Mouse (Mus musculus) stomach, embryonic 14.5 days (tissue): ENCODE results near the gene Hist1h1d. TPM values are rescaled to one million over a fixed set of nuclear protein-coding genes. Genes with fewer than 3 reads are reported as not detected.

Experiments used
- microRNA-seq: library from miRNA; unstranded; fragments of <30 nt; microRNA quantifications from one replicate; pipeline ENCODE4, GENCODE M21; 2016
- polyA plus RNA-seq: library from polyadenylated mRNA; unstranded; fragments of >200 nt; fragmentation: Nextera tagmentation; extraction: Ambion mirVana; gene quantifications from 2 replicates; pipeline ENCODE4 v1.2.1, GENCODE M21; 2014

The Hist1h1d gene
- polyA plus RNA-seq, 1 experiment from 2014 or later: 1.1 TPM

Small RNAs within 50 kb of the gene (microRNA-seq; reads per million reads assigned to microRNA genes)
- gene Gm44297: not detected
- not detected for gene Gm44359
- gene Gm44394: not detected
- gene n-TStga1: not detected

Other genes with a start within 250 kb of the Hist1h1d start
- gene Zfp322a, start 184.1 kb upstream of the Hist1h1d start, polyA plus RNA-seq: 44.3 and 49.8 TPM in 2 replicates
- 12.0 and 12.4 TPM in 2 replicates for gene Abt1, start 129.4 kb upstream of the Hist1h1d start, polyA plus RNA-seq
- gene Btn1a1, start 87.4 kb upstream of the Hist1h1d start, polyA plus RNA-seq: 0.17 TPM in 1 of 2 replicates, not detected in the other
- 0.22 and 0.30 TPM in 2 replicates for gene Btn2a2, start 64.4 kb upstream of the Hist1h1d start, polyA plus RNA-seq
- 4.8 and 6.7 TPM in 2 replicates for gene Hist1h4h, start 22.2 kb upstream of the Hist1h1d start, polyA plus RNA-seq
- gene Hist1h2af, start 19.4 kb upstream of the Hist1h1d start, polyA plus RNA-seq: 7.8 and 14.1 TPM in 2 replicates
- gene Hist1h3g, start 17.8 kb upstream of the Hist1h1d start, polyA plus RNA-seq: 5.5 and 7.8 TPM in 2 replicates
- gene Hist1h2bh, start 9.9 kb upstream of the Hist1h1d start, polyA plus RNA-seq: 1.1 and 1.2 TPM in 2 replicates
- gene Hist1h3f, start 9.2 kb upstream of the Hist1h1d start, polyA plus RNA-seq: 0.94 and 1.3 TPM in 2 replicates
- gene Hist1h4f, start 1.6 kb upstream of the Hist1h1d start, polyA plus RNA-seq: 1.8 and 2.4 TPM in 2 replicates
- 10.2 and 10.3 TPM in 2 replicates for gene Hist1h3e, start 9.1 kb downstream of the Hist1h1d start, polyA plus RNA-seq
- 92.6 and 109 TPM in 2 replicates for gene Hist1h2ae, start 18.0 kb downstream of the Hist1h1d start, polyA plus RNA-seq
- gene Hist1h2bg, start 18.1 kb downstream of the Hist1h1d start, polyA plus RNA-seq: 11.0 and 12.6 TPM in 2 replicates
- gene Hist1h2bf, start 20.9 kb downstream of the Hist1h1d start, polyA plus RNA-seq: 7.1 and 7.3 TPM in 2 replicates
- 4.1 and 6.2 TPM in 2 replicates for gene Hist1h2ad, start 21.1 kb downstream of the Hist1h1d start, polyA plus RNA-seq
- 11.2 and 16.2 TPM in 2 replicates for gene Hist1h3d, start 22.5 kb downstream of the Hist1h1d start, polyA plus RNA-seq
- gene Hist1h4d, start 28.3 kb downstream of the Hist1h1d start, polyA plus RNA-seq: 99.6 and 119 TPM in 2 replicates
- gene Hist1h2be, start 67.9 kb downstream of the Hist1h1d start, polyA plus RNA-seq: 2.7 and 2.8 TPM in 2 replicates
- gene Hist1h1e, start 69.3 kb downstream of the Hist1h1d start, polyA plus RNA-seq: 17.5 and 18.7 TPM in 2 replicates
- gene Hist1h2ac, start 130.7 kb downstream of the Hist1h1d start, polyA plus RNA-seq: 2.4 and 3.2 TPM in 2 replicates
- 58.8 and 65.1 TPM in 2 replicates for gene Hist1h2bc, start 130.9 kb downstream of the Hist1h1d start, polyA plus RNA-seq
- gene Hist1h1t, start 142.6 kb downstream of the Hist1h1d start, polyA plus RNA-seq: not detected in 2 replicates
- gene Hist1h4c, start 145.2 kb downstream of the Hist1h1d start, polyA plus RNA-seq: 7.2 and 9.6 TPM in 2 replicates
- 6.1 and 6.8 TPM in 2 replicates for gene Hfe, start 157.6 kb downstream of the Hist1h1d start, polyA plus RNA-seq
- 38.5 and 39.4 TPM in 2 replicates for gene Hist1h1c, start 185.5 kb downstream of the Hist1h1d start, polyA plus RNA-seq
- 6.1 and 8.4 TPM in 2 replicates for gene Hist1h3c, start 192.3 kb downstream of the Hist1h1d start, polyA plus RNA-seq
- 2.0 and 2.1 TPM in 2 replicates for gene Hist1h2bb, start 193.5 kb downstream of the Hist1h1d start, polyA plus RNA-seq
- 38.8 and 50.2 TPM in 2 replicates for gene Hist1h2ab, start 197.9 kb downstream of the Hist1h1d start, polyA plus RNA-seq
- 11.1 and 11.8 TPM in 2 replicates for gene Hist1h3b, start 199.0 kb downstream of the Hist1h1d start, polyA plus RNA-seq
- 2.5 and 3.3 TPM in 2 replicates for gene Hist1h4b, start 203.8 kb downstream of the Hist1h1d start, polyA plus RNA-seq
- gene Hist1h4a, start 208.0 kb downstream of the Hist1h1d start, polyA plus RNA-seq: not detected in 2 replicates
- 6.1 and 6.5 TPM in 2 replicates for gene Hist1h3a, start 209.1 kb downstream of the Hist1h1d start, polyA plus RNA-seq
- 2.4 and 3.6 TPM in 2 replicates for gene Hist1h1a, start 210.4 kb downstream of the Hist1h1d start, polyA plus RNA-seq
- gene Trim38, start 216.7 kb downstream of the Hist1h1d start, polyA plus RNA-seq: not detected in 2 replicates